Mouse (Mus musculus): ENCODE data around the gene Abcc12. TPM values are rescaled to one million over a fixed set of nuclear protein-coding genes. Genes with fewer than 3 reads are reported as not detected.

Abcc12 gene
- total and polyA plus RNA-seq, 3 experiments: 0.01 to 0.05 TPM; not detected in 1

DNA sequence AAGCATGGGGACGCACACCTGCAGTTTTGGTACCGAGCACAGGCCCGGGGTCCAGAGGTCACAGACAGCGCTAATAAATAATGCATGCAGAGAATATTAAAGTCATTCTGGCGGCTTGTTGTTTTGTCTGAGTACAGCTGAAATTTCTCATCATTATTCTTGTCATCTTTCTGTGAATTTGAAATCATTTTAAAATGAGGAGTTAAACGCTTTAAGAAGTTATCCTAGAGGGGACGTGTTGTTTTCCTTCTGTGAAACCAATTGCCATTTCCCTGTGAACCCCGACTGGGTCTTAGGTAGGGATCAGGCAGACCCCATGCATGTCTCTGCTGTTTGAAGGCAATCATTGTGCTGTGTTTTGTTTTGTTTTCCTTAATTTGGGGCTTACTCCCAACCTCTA, 2.9 kb downstream of the Abcc12 start:
- Histone ChIP-seq H3K27me3 (ENCODE audit: insufficient read depth, low read length) (peaks cover 21% of the 10 kb centered on the region), H3K36me3 (replicated peaks) (no peaks in the 10 kb centered on the region), H3K4me1 (ENCODE audit: insufficient read depth, low read depth, low read length) (no peaks in the 10 kb centered on the region), H3K4me3 (ENCODE audit: low read depth, low read length) (no peak overlapping the region), H3K9me3 (replicated peaks) (no peaks in the 10 kb centered on the region)
- ATAC-seq (ENCODE audit: extremely low read depth, insufficient number of reproducible peaks, low FRiP score, poor library complexity, severe bottlenecking) (no peak), DNase-seq (ENCODE audit: low spot score) (no peak)
- TF ChIP-seq GATA1 (IDR thresholded peaks at IDR 0.05; ENCODE audit: borderline replicate concordance, low read length) (no peak), POLR2AphosphoS5 (IDR thresholded peaks at IDR 0.05; ENCODE audit: insufficient replicate concordance, low read depth, low read length) (no peak), CTCF (IDR thresholded peaks at IDR 0.05; ENCODE audit: low read depth, low read length) (no peak)

- TF ChIP-seq GATA2 (IDR thresholded peaks at IDR 0.05; ENCODE audit: borderline replicate concordance, low read depth, low read length) (no peak), GATA1 (IDR thresholded peaks at IDR 0.05; ENCODE audit: borderline replicate concordance, low read length) (no peak), TAL1 (conservative IDR thresholded peaks at IDR 0.05; ENCODE audit: low read depth, low read length) (no peak), CTCF (IDR thresholded peaks at IDR 0.05; ENCODE audit: low read depth, low read length) (no peak), POLR2AphosphoS5 (IDR thresholded peaks at IDR 0.05; ENCODE audit: insufficient replicate concordance, low read depth, low read length) (no peak)
- no peak overlapping the region for H3K4me3 ChIP-seq (ENCODE audit: low read depth, low read length)
- H3K36me3 ChIP-seq (replicated peaks): no peaks in the 10 kb centered on the region
- H3K27me3 ChIP-seq (ENCODE audit: insufficient read depth, low read length): peaks cover 15% of the 10 kb centered on the region
- no peaks in the 10 kb centered on the region for H3K4me1 ChIP-seq (ENCODE audit: insufficient read depth, low read depth, low read length)
- no peaks in the 10 kb centered on the region for H3K9me3 ChIP-seq (replicated peaks)
- no peak for DNase-seq (ENCODE audit: low spot score)
- ATAC-seq (ENCODE audit: extremely low read depth, insufficient number of reproducible peaks, low FRiP score, poor library complexity, severe bottlenecking): no peak
Observed at GRCm38 (mm10) chr8:86563674-86564073, 16.8 kb downstream of the Abcc12 start.

GRCm38 (mm10) chr8:86561737-86562136, 18.7 kb downstream of the Abcc12 start:
- H3K27me3 ChIP-seq (ENCODE audit: insufficient read depth, low read length): peaks cover 20% of the 10 kb centered on the region
- H3K4me1 ChIP-seq (ENCODE audit: insufficient read depth, low read depth, low read length): no peaks in the 10 kb centered on the region
- TF ChIP-seq GATA1 (IDR thresholded peaks at IDR 0.05; ENCODE audit: borderline replicate concordance, low read length): no peak
- TF ChIP-seq GATA2 (IDR thresholded peaks at IDR 0.05; ENCODE audit: borderline replicate concordance, low read depth, low read length): no peak
- no peak for TF ChIP-seq TAL1 (conservative IDR thresholded peaks at IDR 0.05; ENCODE audit: low read depth, low read length)
- TF ChIP-seq CTCF (IDR thresholded peaks at IDR 0.05; ENCODE audit: low read depth, low read length): no peak
- no peak for TF ChIP-seq POLR2AphosphoS5 (IDR thresholded peaks at IDR 0.05; ENCODE audit: insufficient replicate concordance, low read depth, low read length)
- ATAC-seq (ENCODE audit: extremely low read depth, insufficient number of reproducible peaks, low FRiP score, poor library complexity, severe bottlenecking) (no peak), DNase-seq (ENCODE audit: low spot score) (no peak)
- H3K36me3 ChIP-seq (replicated peaks): no peaks in the 10 kb centered on the region
- H3K4me3 ChIP-seq (ENCODE audit: low read depth, low read length): no peak overlapping the region
- no peaks in the 10 kb centered on the region for H3K9me3 ChIP-seq (replicated peaks)

- TF ChIP-seq TAL1 (conservative IDR thresholded peaks at IDR 0.05; ENCODE audit: low read depth, low read length) (no peak), GATA1 (IDR thresholded peaks at IDR 0.05; ENCODE audit: borderline replicate concordance, low read length) (no peak), POLR2AphosphoS5 (IDR thresholded peaks at IDR 0.05; ENCODE audit: insufficient replicate concordance, low read depth, low read length) (no peak), GATA2 (IDR thresholded peaks at IDR 0.05; ENCODE audit: borderline replicate concordance, low read depth, low read length) (no peak), CTCF (IDR thresholded peaks at IDR 0.05; ENCODE audit: low read depth, low read length) (no peak)
- Histone ChIP-seq H3K4me3 (ENCODE audit: low read depth, low read length) (no peak overlapping the region), H3K27me3 (ENCODE audit: insufficient read depth, low read length) (peaks cover 18% of the 10 kb centered on the region), H3K4me1 (ENCODE audit: insufficient read depth, low read depth, low read length) (no peaks in the 10 kb centered on the region), H3K36me3 (replicated peaks) (no peaks in the 10 kb centered on the region), H3K9me3 (replicated peaks) (no peaks in the 10 kb centered on the region)
- ATAC-seq (ENCODE audit: extremely low read depth, insufficient number of reproducible peaks, low FRiP score, poor library complexity, severe bottlenecking): no peak
- no peak for DNase-seq (ENCODE audit: low spot score)
Observed at GRCm38 (mm10) chr8:86560688-86561065, 19.8 kb downstream of the Abcc12 start.

DNA sequence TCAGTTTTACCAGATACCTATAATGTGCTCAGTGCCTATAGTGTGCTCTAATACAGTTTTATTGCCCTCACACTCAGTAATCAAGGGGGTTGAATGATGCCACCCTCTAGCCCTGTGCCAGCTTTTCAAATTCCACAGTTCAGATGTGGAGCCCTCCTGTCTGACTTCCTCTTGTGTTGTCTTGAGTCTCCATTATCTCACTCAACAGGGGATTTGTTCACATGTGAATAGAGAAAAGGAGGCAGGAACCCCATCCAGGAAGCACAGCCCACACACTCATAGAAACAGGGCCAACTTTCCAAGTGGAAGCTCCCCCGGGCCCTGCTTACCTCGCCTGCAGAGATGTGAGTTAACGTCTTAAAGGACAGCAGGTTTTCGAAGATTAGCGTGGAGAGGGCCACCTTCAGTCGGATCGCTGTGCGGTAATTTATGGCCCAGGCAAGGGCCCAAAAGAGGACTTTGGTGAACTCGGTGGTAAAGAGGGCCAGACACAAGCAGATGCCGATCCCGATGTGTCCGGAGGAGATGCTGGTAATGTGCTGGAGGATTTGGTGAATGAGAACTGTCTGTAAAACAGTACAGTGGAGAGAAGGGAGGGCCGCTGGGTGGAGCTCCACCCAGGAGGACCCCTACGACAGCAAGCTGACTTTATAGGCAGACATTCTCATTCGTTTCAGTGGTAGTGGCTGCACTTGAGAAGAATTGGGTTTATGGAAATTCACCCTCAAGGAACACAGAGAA, 20.4 kb downstream of the Abcc12 start:
- no peak for TF ChIP-seq GATA1 (IDR thresholded peaks at IDR 0.05; ENCODE audit: borderline replicate concordance, low read length)
- TF ChIP-seq POLR2AphosphoS5 (IDR thresholded peaks at IDR 0.05; ENCODE audit: insufficient replicate concordance, low read depth, low read length): no peak
- no peak for TF ChIP-seq CTCF (IDR thresholded peaks at IDR 0.05; ENCODE audit: low read depth, low read length)
- no peak for TF ChIP-seq GATA2 (IDR thresholded peaks at IDR 0.05; ENCODE audit: borderline replicate concordance, low read depth, low read length)
- no peak for TF ChIP-seq TAL1 (conservative IDR thresholded peaks at IDR 0.05; ENCODE audit: low read depth, low read length)
- H3K4me3 ChIP-seq (ENCODE audit: low read depth, low read length): no peak overlapping the region
- no peak for DNase-seq (ENCODE audit: low spot score)
- peaks cover 18% of the 10 kb centered on the region for H3K27me3 ChIP-seq (ENCODE audit: insufficient read depth, low read length)
- no peaks in the 10 kb centered on the region for H3K4me1 ChIP-seq (ENCODE audit: insufficient read depth, low read depth, low read length)
- H3K9me3 ChIP-seq (replicated peaks): no peaks in the 10 kb centered on the region
- no peak for ATAC-seq (ENCODE audit: extremely low read depth, insufficient number of reproducible peaks, low FRiP score, poor library complexity, severe bottlenecking)
- H3K36me3 ChIP-seq (replicated peaks): no peaks in the 10 kb centered on the region

DNA sequence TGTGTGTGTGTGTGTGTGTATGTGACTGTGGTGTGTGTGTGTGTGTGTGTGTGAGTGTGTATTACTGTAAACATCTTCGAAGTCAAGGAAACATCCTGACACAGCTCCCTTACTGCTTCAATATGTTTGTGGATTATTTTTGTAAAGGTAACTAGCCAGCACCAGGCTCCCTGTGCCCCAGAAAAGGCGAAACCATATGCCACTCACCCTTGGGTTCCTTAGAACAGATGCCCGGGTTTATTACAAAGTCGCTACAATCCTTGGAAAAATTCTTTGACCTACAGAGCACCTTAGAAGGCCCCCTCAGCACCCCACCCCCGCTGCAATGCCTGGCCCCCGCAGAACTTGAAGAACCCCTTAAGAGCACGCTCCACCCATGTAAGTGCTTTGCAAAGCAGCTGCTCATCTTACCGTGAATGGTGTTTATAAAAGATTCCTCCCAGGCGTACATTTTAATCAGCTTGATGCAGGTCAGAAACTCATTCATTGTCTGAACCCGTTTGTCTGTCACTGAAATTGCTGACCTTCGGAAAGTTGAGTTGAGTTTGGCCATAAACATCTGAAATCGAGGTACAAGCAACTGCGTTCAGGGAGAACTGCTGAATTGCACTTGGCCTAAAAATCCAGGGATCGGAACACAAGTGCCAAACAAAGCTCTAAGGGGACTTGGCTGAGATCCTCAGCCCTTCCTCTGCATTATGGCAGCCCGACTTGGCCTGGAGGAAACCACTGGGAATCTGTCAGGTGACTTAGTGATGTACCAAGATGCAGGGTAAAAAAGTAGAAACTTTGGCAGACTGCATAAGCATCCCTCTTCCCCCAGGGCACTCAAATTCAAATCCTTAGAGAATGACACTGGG, 23.1 kb downstream of the Abcc12 start:
- DNase-seq (ENCODE audit: low spot score) (no peak), ATAC-seq (ENCODE audit: extremely low read depth, insufficient number of reproducible peaks, low FRiP score, poor library complexity, severe bottlenecking) (no peak)
- H3K4me1 ChIP-seq (ENCODE audit: insufficient read depth, low read depth, low read length): no peaks in the 10 kb centered on the region
- H3K27me3 ChIP-seq (ENCODE audit: insufficient read depth, low read length): peaks cover 11% of the 10 kb centered on the region
- TF ChIP-seq GATA1 (IDR thresholded peaks at IDR 0.05; ENCODE audit: borderline replicate concordance, low read length): no peak
- no peak for TF ChIP-seq TAL1 (conservative IDR thresholded peaks at IDR 0.05; ENCODE audit: low read depth, low read length)
- no peak for TF ChIP-seq POLR2AphosphoS5 (IDR thresholded peaks at IDR 0.05; ENCODE audit: insufficient replicate concordance, low read depth, low read length)
- TF ChIP-seq CTCF (IDR thresholded peaks at IDR 0.05; ENCODE audit: low read depth, low read length): no peak
- TF ChIP-seq GATA2 (IDR thresholded peaks at IDR 0.05; ENCODE audit: borderline replicate concordance, low read depth, low read length): no peak
- no peaks in the 10 kb centered on the region for H3K36me3 ChIP-seq (replicated peaks)
- H3K4me3 ChIP-seq (ENCODE audit: low read depth, low read length): no peak overlapping the region
- H3K9me3 ChIP-seq (replicated peaks): no peaks in the 10 kb centered on the region
